Mouse (Mus musculus) liver, postnatal 0 days (tissue): ENCODE data around the gene Mroh3.

Source experiments
- CTCF ChIP-seq: sonication (generic); IDR thresholded peaks from 2 replicates; pipeline ENCODE4 v1.5.1; 2016; ENCODE audit warnings: antibody characterized with exemption, low read depth
- EP300 ChIP-seq: IDR thresholded peaks from 2 replicates; pipeline ENCODE4 v1.6.1; 2016; ENCODE audit warnings: antibody characterized with exemption, low read depth, mild to moderate bottlenecking

DNA sequence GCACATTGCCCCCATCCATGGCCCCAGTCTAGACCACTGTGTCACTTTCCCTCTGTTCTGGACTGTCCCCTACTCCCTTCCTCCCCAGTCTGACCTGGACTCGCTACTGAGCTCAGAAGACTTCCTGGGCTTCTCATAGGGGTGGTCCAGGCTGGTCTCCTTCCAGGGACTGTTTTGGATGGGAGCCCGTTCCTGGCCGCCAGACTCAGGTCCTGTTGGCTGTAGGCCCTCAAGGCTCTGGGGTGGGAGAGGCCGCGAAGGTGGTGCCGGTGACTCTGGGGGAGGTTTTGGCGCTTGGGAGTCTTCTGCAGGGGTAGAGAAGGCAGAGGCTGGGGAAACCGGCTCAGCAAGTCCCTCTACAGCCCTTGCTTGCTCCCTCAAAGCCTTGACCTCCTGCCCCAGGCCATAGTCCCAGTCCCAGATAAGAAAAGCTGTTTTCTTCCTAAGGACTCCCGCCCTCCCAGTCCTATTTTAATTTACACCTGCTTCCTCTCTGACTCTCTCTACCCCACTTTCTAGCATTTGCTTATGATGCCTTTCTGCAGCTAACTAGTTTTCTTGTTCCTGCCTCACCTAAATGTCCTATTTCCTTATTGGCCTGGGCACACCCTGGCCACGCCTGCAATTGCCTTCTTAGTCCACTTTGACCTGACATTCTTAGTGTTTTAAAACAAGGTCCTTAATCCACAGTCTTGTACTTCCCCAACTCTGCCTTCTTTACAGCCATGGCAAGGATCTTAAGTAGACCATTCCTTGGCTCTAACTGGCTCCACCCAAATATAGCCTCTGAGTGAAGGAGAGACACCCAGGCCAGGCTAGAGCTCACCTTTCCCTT is 7.6 kb upstream of the Mroh3 start:
- TF ChIP-seq EP300 = no peak
- no peak for TF ChIP-seq CTCF
